Mouse (Mus musculus) cerebellum, adult 9-11 months (tissue): ENCODE data around the gene Esrrg.

Source experiments
- DNase-seq: peaks from one replicate; pipeline ENCODE4 v3.0.0; 2022

Esrrg gene

DNA sequence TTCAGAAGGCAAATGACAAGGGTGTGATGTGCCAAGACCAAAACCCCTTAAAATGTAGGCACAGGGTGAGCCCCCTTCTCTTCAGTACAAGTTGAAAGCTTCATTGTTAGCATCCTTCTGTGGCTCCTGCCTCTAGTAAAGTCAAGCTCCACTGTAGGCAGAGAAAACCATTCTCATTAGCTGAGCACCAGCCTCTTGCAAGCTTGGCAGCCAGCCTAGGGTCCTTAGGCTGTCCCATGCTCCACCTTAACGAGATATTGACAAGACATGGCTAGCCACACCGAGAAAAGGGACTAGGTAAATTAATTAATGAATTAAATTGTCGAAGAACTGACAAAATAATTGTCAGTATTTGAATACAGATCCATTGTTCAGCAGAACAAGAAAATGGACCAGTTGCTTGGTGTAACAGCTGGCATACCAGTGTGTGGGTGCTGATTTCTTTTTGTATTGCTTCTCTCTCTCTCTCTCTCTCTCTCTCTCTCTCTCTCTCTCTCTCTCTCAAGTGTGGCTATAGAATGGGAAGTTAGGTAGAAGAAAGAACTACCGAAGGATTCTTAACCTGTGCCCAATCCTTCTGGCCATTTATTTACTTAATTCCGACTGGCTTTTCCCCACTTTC lies 311.7 kb downstream of the Esrrg start:
- DNase-seq: no peak

DNA sequence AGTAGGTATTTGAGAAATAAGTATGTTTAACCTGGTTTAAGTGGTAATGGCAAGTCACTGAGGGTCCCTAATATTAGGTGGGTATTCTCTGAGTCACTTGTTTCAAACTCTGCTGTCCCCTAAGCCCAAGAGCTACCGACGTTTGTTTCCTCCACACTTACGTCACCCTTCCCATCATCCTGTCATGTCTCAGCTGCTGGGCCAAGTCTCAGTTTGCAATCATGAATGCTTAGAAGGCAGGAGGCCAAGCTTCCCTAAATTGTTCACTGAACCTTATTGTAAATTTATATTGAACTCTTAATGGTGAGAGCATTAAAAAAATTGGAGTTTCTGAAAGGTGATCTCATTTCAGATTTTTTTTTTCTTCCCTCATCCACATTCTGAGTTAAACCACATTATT lies 322.6 kb downstream of the Esrrg start:
- DNase-seq: no peak

DNA sequence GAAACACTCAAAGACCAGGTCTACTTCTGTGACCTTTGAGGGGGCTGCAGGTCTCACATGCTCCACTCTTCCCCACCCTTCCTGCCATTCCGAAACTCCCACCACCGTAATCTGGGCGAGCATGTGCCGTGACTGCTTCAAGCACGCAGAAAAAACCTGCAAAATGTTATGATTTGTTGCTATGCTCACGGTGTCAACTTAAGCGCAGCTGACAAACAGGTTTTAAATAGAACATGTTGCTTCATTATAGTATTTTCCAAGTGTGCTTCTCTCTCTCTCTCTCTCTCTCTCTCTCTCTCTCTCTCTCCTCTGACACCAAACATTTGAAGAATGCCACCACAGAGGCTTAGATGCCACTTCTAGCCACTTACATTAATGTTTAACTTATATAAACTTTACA lies 330.1 kb downstream of the Esrrg start:
- DNase-seq: no peak

DNA sequence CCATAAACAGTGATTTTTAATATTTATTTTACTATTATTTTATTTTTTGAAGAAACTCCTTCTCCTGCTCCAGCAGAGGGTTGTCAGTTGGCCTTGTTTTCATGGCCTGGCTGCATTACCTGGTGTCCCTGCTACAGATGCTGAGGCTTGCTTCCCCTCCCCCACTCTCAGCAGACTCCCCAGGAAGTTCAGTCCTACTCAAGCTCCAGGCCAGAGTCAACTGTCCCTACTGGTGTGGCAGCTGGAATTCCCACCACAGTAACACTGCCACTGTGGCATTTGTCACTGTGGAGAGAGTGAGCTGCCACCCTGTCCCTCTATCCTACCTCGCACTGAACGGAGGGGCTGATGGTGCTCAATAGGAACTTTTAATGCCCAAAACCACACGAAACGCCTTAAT lies 330.5 kb downstream of the Esrrg start:
- DNase-seq: no peak

DNA sequence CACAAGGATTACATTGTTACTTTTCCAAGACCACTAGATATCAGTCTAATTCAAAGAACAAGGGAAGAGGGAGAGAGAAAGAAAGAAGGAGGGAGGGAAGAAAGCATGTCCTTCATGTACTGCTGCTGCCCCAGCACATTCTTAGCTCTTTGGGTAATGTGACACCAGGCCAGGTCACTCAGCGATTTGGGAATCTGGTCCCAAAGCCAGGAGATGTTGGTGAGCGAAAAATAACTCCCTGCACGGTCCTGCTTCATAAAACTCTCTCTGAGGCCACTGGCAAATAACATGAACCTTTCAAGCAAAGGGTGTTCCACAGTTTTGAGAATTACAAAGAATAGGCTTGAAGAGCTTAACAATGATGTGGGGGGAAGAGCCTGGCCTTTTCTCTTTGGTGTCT lies 342.9 kb downstream of the Esrrg start:
- DNase-seq: no peak

DNA sequence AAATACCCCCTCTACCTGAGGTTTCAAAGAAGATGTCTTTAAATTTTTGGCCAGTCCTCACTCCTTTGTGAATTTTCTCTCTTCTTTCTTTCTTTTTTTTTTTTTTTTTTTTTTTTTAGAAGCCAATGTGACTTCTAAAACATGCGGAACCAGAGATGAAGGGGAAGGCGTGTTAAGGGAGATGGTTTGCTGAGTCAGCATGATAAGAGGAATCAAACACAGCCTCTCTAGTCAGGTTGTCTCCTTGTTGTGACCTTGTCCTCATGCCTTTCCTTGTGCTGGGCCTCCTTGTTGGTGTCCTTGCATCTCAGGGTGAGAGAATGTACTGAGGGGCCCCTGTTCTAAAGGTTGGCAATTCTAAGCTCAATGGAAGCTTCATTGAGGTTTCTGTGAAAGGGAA lies 348.1 kb downstream of the Esrrg start:
- DNase-seq: no peak

DNA sequence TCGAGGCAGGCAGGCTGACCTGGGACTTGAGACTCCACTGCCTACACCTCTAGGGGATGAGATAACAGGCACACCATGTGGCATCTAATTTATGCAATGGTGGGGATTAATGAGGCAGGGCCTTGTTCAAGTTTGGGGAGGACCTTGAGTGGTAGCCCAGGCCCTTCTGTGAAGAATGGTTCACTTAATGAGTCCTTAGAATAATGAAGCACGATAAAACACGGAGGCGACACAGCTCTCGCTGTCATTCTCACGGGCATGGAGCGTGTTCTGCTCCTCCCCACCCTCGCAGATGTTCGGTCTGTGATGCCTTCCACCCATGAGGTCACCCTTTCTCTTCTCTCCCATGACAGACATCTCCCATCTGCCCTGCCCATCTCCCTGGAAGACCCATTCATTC lies 350.6 kb downstream of the Esrrg start:
- no peak for DNase-seq

DNA sequence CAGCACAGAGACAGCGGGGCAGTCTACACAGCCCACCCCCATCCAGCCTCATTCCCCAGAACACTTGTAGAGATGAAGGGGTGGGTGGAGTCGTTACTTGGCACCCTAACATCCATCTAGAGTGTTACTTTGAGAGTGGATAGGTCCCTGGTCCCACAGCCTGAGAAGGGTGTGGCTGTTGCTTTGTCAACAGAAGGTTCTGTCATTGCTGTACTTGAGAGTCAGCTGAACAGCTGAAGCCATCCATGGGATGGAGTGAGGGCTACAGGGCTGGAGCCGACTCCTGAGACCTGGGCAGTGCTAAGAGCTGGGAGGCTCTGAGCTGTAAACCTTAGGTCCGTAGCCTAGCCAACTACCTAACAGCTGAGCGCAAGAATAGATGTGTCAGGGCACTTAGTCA lies 352.9 kb downstream of the Esrrg start:
- no peak for DNase-seq

DNA sequence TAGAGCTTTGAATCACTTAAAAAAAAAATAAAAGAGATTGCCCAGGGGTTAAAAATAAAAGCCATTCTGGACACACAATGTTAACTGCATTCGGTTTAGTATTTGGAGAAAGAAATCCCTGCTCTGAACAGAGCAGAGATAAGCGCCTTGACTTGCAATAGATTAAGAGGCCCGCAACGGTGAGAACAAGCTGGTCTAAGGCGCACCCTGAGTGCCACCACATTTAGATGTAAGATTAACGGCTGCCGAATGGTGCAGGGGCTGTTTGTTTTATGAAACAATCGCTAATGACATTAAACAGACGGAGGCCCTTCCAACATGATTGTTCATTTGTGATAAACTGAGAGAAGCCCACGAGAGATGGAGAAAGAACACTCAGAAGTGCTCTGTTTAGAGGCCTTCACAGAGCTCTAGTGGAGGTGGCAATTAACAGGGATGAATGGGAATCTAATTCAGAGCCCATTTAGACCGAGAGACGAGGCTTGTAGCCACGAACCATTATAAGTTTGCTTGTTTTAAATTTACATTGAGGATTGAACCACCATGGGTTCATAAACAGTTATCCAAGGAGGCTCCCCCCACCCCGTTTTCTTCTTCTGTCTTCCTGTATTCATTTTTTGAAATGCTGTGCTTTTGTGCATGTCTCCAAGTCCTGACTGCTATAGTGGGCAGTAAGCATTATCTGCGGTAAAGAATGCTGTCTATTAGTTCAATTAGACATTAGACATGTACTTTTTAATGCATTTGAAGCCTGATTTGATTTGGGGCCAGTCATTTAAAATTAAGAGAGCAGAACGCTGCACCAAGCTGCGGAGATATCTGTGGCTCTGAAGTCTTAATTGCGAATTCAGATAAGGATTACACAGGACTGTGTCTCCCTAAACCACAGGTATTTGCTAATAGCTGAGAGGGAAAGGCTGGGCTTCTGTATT lies 356.5 kb downstream of the Esrrg start:
- DNase-seq: no peak

DNA sequence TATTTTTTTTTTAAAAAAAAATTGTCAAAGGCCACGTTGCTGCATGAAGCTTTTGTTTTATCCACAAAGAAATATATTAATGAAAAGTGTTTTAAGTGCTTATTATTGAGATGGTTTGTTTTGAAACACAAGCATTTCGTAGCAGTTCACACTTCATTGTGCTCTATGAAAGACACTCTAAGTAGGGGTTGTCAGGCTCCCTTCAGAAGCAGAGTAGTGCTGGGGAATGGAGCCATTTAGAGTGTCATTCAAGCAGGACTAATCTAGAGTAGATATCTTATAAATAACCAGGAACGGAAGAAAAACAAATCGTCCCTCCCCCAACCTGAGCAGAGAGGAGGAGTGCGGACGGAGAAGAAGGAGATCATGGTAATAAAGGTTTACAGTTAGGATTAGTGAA lies 357.3 kb downstream of the Esrrg start:
- no peak for DNase-seq

DNA sequence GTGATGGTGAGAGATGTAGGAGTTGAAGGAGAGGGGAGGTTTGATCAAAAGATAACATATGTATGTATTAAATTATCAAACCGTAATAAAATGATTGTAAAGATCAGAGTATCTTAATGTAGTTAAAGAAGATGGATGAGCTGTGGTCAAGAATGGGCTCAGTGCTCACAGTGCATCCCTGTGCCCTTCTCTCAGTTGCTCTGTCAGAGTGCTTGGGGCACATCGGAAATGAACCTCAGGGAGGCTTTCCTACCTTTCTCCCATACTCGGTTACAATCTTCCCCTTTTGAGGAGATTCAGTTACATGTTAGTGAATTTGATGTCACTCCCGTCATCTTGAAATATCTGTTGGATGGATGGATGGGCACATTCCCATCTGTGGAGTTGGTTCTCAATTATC lies 359.8 kb downstream of the Esrrg start:
- no peak for DNase-seq

DNA sequence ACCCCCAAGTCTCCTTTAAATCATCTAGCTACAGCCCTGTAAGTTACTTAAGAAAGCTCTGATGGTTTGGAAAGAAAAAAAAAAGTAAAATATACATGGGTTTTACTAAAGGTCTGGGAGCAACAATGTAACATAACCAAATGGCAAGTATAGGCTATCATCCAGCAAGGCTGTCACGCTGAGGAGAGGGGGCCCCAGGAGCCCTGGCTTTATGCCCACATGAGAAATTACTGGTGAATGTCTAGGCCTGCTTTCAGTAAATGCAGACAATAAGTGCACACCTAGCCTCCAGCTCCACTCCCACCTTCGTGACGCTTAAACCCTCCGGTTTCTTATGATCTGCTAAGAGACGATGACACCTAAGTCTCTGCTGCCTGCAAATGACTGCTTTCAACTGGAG lies 360.9 kb downstream of the Esrrg start:
- no peak for DNase-seq

DNA sequence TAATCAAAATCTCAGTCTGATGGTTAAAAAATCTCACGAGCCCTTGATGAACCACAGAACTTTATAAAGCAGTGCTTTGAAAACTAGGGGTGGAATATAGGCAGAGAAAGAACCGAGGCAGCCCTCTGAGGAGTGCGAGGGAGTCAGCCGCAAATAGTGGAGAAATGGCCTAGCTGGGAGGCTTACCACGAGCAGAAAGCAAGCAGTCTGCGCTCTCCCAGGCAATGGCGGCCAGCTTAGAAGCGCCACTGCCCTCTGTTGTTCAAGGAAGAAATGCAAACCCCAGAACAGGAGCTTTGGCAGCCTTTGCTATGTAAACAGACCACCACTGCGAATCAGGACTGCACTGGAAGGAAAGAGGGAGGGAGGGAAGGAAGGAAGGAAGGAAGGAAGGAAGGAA lies 365.8 kb downstream of the Esrrg start:
- DNase-seq: peak; percentile 11

DNA sequence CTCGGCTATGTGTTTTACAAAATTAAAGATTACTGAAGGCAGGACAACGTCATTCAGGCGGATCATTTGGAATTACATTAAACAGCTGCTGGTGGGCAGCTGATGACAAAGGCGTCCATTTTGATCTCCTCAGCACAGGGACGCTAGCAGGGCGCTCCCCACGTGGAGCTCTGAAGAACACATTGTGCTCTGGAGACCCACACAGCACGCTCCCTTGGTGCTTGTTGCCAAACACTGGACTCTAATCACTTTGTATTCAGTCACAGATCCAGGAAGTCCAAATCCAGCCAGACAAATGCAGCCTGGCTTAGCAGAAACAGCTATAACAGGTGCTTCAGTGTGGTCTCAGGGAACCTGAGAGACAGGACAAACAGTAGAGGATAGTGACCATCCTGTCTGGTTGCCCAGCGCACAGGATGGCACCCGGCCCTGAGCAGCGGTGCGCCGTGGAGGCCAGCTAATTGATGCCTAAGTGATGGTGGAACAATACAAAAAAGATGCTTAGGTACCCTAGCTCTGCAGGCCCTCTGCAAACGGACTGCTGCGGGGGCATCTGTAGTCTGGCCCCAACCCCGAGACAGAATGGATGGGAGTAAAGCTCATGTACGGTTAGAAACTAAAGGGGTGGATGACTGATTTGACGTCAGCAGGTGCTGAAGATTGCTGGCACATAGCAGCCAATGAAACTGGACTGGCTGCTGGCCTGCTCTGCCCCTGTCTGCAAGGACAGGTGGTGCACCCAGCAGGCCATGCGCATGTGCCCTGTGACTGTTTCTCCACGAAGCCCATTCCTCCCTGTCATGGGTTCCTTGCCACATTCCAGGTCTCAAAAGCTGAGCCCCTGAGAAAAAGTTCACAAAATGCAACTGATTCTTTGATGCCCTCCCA lies 367.1 kb downstream of the Esrrg start:
- DNase-seq: peak; percentile 22

DNA sequence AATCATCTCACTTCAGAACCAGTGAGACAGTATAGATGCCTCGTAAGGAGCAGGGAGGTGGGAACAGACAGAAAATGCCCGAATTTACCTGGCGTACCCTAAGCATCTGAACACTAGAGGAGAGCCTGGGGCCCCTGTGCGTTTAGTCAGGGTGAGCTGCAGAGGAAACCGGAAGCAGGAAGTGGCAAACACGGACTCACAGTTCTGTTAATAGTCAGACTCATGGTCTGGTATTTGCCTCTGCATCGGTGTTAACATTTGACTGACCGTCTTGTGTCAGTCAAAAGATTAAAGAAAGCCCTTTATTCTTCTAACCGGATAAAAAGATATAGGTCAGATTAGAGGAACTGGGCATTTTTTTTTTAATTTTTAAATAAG lies 367.8 kb downstream of the Esrrg start:
- DNase-seq: no peak

DNA sequence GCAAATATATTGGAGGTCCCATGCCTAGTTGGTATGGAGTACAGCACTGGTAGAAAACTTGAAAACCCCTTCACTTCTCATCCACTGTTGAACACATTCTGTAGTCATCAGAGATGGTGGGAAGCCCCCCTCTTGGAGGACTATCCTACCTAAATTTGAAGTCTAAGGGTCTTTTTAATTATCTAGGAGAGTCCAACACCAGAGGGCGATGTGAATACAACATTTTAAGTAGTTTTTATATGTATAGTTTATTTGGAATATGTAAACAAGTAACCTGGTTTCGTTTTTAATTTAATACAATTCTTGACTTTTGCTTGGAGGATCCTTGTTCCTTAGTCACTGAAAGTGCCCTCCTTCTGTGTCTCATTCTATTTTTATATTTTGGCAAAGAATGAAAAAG lies 372.4 kb downstream of the Esrrg start:
- DNase-seq: no peak

DNA sequence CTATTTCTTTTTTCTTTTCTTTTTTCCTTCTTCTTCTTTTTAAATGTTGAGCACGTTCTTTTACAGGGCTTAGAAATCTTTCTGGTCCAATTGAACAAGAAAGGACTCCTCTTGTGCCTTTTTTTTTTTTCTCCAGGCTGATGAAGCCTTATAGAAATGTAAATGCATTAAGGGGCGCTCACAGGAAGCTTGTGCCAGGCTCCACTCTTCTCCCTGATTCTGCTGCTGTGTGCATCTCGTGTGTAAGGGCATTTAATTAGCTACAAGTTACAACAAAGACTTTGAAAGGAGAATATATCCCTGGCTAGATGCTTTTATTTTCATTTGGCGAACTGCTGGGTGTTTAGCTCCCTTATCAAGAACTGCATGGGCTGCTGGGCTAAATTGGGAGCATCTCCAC lies 374.6 kb downstream of the Esrrg start:
- no peak for DNase-seq

DNA sequence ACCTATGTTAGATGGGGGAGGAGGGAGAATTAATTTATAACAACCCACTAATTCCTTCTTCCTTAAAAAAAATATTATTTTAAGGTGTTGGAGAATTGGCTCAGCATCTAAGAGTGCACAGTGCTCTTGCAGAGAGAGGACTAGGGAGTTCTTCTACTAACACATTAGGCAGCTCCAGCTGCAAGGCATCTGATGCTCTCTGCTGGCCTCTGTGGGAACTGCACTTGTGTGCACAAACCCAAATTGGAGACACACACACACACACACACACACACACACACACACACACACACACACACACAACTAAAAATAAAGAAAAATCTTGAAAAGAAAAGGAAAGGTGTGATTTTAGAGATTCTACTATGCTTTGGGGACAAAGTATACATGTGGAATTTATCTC lies 381.6 kb downstream of the Esrrg start:
- DNase-seq: no peak

DNA sequence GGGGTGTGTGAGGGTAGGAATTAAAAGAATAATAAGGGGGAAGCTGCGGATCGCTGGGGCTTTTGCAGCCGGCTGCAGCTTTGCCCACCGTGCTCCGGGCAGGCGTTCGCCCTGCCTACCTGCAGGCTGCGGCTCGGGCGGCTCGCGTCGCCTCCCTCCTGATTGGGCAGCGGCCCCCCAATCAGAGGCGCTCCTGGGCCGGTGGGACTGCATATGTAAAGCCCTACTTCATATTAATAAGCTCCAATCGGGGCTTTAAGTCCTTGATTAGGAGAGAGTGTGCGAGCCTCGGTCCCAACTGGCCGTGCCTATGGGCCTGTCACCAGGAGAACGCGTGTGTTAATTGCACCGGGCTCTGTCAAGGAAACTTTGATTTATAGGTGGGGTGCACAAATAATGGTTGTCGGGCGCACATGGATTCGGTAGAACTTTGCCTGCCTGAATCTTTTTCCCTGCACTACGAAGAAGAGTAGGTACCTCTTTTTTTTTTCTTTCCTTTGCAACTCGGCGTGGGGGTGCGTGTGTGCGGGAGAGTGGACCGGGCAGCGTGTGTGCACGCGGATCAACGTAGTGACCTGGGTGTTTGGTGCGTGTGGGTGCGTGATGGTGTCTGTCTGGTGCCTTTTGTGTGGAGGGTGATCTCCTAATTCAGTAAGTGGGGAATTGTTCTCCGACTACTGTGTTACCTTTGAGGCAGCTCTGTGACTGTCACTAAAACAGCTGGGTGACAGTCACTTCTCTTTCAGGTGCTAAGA lies 389.2 kb downstream of the Esrrg start:
- DNase-seq: peak; percentile 68

DNA sequence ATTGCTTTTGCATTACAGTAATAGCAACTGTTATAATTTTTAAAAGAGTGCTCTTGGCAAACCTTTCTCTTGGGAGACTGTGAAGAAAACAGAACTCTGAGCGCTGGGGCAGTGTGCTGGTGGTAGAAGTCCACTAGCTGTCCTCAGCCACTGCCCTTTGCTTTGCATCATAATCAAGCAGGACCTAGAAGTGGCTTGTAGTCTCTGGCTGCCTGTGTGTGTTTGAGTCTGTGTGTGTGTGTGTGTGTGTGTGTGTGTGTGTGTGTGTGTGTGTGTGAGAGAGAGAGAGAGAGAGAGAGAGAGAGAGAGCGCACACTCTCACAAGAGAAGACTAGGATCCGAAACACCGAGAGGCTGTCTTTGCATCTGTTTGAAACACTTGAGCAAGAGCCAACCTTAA lies 390.5 kb downstream of the Esrrg start:
- no peak for DNase-seq

DNA sequence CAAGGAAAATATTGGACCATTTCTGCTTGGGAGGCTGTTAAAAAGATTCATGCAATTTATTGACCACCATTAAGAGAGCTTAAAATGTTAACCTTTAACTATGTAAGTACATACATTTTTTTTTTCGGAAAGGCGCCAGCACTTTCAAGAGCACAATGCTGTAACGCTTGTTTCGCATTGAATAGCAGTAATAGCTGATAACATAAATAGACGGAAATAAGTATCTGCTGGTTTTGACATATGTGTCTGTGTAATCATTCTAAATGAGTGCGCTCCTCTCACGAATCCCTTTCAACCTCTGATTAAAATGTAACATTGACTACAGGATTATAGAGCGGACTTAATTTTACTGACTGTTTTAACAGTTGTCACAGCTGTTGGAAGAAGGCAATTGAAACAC lies 391.6 kb downstream of the Esrrg start:
- DNase-seq: no peak

DNA sequence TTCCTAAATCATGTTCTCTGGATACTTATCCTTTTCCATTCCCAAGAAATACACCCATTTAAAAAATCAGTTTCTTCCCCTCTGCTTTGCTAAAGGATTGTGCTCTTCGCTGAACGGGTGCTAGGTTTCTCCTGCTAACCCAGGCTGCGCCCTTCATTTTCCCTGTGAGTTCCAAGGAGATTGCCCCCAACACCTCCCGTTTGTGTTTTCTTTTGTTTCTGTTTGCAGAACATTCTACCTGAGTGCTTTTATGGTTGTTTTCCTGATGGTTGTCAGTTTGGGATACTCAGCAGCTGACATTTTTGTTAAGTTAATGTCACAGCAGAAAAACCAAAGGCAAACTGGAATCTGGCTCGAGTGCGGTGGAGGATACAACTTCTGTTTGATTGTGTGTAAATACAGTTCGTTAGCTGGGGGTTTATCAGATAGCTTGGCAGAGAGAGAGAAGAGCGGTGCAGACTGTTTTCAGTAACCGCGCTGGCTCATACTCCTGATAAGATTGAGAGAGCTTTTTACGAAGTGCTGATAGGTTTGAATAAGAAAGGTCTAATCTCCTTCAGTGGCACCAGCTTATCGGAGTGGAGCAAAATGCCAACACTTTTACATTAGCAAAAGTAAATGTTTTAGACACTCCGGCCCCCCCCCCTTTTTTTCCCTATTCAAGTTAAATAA lies 398.4 kb downstream of the Esrrg start:
- no peak for DNase-seq
